Mouse (Mus musculus) limb, embryonic 15.5 days (tissue): ENCODE measurements around the gene Zcchc14. TPM values are rescaled to one million over a fixed set of nuclear protein-coding genes. Genes with fewer than 3 reads are reported as not detected.

Source experiments
- ATAC-seq: fragments of 200-750 bp; cut with Nextera tagmentation; 2 replicates; pipeline ENCODE4 v1.8.0; 2017; ENCODE audit warnings: low read depth, moderate TSS enrichment; ENCODE audit not compliant: insufficient number of reproducible peaks, low FRiP score, low TSS enrichment
- H3K27ac ChIP-seq: fragments of 300-500 bp; sonication (generic); 2 replicates; pipeline ENCODE4 v1.5.1; 2015; ENCODE audit warnings: moderate library complexity, mild to moderate bottlenecking, inconsistent platforms
- H3K27me3 ChIP-seq: fragments of 300-500 bp; sonication (generic); 2 replicates; pipeline ENCODE4 v1.6.1; 2015; ENCODE audit warnings: inconsistent platforms
- H3K36me3 ChIP-seq: fragments of 300-500 bp; sonication (generic); 2 replicates; pipeline ENCODE4 v1.6.1; 2015; ENCODE audit warnings: inconsistent platforms
- H3K4me1 ChIP-seq: fragments of 300-500 bp; sonication (generic); 2 replicates; pipeline ENCODE4 v1.6.1; 2015; ENCODE audit warnings: inconsistent platforms
- H3K4me2 ChIP-seq: fragments of 300-500 bp; sonication (generic); 2 replicates; pipeline ENCODE4 v1.6.1; 2015; ENCODE audit warnings: mild to moderate bottlenecking, inconsistent platforms
- H3K4me3 ChIP-seq: fragments of 300-500 bp; sonication (generic); 2 replicates; pipeline ENCODE4 v1.5.1; 2015; ENCODE audit warnings: mild to moderate bottlenecking, inconsistent platforms
- H3K9ac ChIP-seq: fragments of 300-500 bp; sonication (generic); 2 replicates; pipeline ENCODE4 v1.6.1; 2015; ENCODE audit warnings: inconsistent platforms
- H3K9me3 ChIP-seq: fragments of 300-500 bp; sonication (generic); 2 replicates; pipeline ENCODE4 v1.6.1; 2016; ENCODE audit warnings: inconsistent platforms
- WGBS: fragments of 180-500 bp; shearing (Covaris S2); methylation state at CpG from one replicate; pipeline ENCODE4 v1.1.7; 2015; 5-methylcytosine and 5-hydroxymethylcytosine counted together
- polyA plus RNA-seq: library from polyadenylated mRNA; unstranded; fragments of >200 nt; fragmentation: Nextera tagmentation; extraction: Ambion mirVana; gene quantifications from 2 replicates; pipeline ENCODE4 v1.2.1, GENCODE M21; 2015

The Zcchc14 gene
- polyA plus RNA-seq, 1 experiment from 2014 or later = 13.8 TPM

DNA sequence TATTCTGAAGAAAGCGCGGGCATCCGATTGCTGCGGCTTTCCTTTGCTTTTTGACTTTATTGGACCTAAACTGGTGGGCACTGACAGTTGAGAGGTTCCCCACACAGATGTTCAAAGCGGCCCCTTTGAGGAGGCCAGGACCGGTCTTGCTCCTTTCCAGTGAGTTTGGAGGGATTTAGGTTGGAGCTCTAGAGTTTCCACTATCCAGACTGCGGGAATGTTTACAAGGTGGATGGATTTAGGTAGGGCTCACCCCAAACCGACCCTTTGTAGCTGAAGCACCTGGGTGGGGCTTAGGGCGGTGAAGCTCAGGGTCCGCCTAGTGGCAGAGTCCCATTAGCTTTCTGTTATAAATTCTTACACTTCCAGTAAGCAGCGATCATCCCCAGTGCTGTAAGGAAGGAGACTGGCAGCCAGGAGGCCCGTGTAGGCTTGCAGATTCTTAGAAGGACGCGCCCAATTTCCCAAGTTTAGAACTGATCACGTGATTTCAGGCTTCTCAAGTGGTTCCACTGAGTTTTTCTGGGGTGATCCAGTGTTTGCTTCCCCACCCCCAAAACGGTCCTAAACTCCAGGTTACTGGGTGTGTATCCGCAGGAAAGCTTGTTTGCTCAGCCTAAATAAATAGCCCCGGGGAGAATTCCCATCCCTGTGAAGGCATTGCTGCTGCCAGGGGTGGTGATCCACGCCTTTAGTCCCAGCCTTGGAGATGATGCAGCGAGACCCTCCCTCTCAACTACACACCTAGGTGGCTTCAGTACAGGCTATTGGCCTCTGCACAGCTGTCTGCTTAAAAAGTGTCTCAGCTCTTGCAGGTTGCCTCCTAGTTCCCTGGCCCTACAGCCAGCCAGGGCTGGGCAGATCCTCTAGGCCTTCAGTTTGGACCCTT, 61.3 kb downstream of the Zcchc14 start:
- no peak for ATAC-seq
- Histone ChIP-seq H3K4me1 (peaks cover 24% of the 10 kb centered on the region), H3K4me3 (peak overlapping the region; percentile 90), H3K36me3 (peaks cover 29% of the 10 kb centered on the region), H3K9ac (peak overlapping the region; percentile 83), H3K27ac (peak overlapping the region; percentile 80), H3K4me2 (peak overlapping the region; percentile 86), H3K27me3 (no peaks in the 10 kb centered on the region), H3K9me3 (no peaks in the 10 kb centered on the region)
- WGBS = 14% methylated on average over 20 of the region's 20 CpGs

- Histone ChIP-seq H3K27me3 (no peaks in the 10 kb centered on the region), H3K36me3 (peaks cover 21% of the 10 kb centered on the region), H3K4me3 (peak within 1 kb of the TSS; percentile 90), H3K9ac (peak within 1 kb of the TSS; percentile 83), H3K4me1 (peaks cover 26% of the 10 kb centered on the region), H3K9me3 (no peaks in the 10 kb centered on the region), H3K4me2 (peak within 1 kb of the TSS; percentile 86), H3K27ac (peak within 1 kb of the TSS; percentile 80)
- WGBS = under 1% methylated on average over 91 of the region's 94 CpGs
- peak; percentile 83 for ATAC-seq
Measured at GRCm38 (mm10) chr8:121590203-121591177, 62.2 kb downstream of the Zcchc14 start, which contains the start of gene Map1lc3b. Gene Map1lc3b (plus strand): TSS chr8:121590361.

- Histone ChIP-seq H3K4me1 (peaks cover 29% of the 10 kb centered on the region), H3K9me3 (no peaks in the 10 kb centered on the region), H3K9ac (no peak overlapping the region), H3K36me3 (peaks cover 10% of the 10 kb centered on the region), H3K27me3 (no peaks in the 10 kb centered on the region), H3K4me3 (no peak overlapping the region), H3K4me2 (no peak overlapping the region; the same call in 1 of the 2 replicates), H3K27ac (no peak overlapping the region)
- WGBS = 42% methylated on average over 2 of the region's 2 CpGs
- ATAC-seq = no peak
Measured at GRCm38 (mm10) chr8:121589205-121589726, 63.4 kb downstream of the Zcchc14 start.

DNA sequence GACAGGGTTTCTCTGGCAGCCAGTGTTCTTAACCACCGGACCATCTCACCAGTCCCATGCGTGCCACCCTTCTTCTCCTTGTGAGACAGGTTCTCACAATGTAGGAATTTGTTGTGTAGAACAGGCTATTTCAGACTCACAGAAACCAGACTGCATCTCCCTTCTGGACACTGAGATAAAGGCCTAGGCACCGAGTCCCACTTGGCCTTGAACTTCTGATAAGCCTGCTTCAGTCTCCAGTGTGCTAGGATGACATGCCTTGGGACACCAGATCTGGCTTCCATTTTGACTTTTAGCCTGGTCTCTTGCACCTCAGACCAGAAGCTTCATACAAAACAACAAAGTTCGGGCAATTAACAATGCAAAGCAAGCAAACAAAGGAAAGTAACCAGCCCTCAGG, 64.0 kb downstream of the Zcchc14 start:
- ATAC-seq = no peak
- H3K4me1 ChIP-seq = peaks cover 29% of the 10 kb centered on the region
- no peaks in the 10 kb centered on the region for H3K27me3 ChIP-seq
- no peak overlapping the region for H3K4me2 ChIP-seq
- no peaks in the 10 kb centered on the region for H3K9me3 ChIP-seq
- WGBS = 90% methylated on average over 4 of the region's 4 CpGs
- H3K27ac ChIP-seq = no peak overlapping the region
- H3K9ac ChIP-seq = no peak overlapping the region
- peaks cover 5% of the 10 kb centered on the region; the same call in 1 of the 2 replicates for H3K36me3 ChIP-seq
- H3K4me3 ChIP-seq = no peak overlapping the region

DNA sequence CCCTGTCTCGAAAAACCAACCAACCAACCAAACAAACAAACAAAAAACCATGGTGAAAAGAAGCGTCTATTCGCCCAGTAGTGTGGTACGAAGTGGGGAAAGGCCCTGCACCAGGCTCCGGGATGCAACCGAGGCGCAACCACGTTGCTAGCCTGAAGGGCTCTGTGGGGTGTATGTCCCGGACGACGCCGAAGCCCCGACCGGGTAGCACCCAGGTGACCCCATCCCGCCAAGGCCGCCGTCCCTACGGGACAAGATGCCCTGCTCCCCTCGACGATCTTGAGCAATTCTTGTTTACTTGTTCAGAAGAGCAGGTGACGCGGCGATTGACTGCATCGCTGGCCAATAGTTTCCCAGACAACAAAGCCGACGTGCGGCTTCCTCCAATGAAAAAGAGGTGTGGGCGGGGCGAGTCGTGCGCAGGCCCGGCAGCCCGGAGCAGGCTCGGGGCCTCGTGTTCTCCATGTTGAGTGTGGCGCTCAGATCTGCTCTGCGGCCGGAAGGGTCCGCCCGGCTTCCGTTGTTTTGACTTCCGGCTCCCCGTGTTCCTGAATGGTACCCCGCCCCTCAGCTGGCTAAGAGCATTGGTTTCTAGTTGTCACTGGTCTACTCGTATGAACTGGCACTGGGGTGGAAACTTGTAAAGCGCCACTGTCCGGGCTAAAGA, 67.4 kb downstream of the Zcchc14 start:
- Histone ChIP-seq H3K4me1 (peaks cover 10% of the 10 kb centered on the region; the same call in 1 of the 2 replicates), H3K36me3 (no peaks in the 10 kb centered on the region), H3K4me3 (peak overlapping the region; percentile 72), H3K27me3 (no peaks in the 10 kb centered on the region), H3K9ac (peak overlapping the region; percentile 51; the same call in 1 of the 2 replicates), H3K9me3 (no peaks in the 10 kb centered on the region), H3K4me2 (peak overlapping the region; percentile 69), H3K27ac (peak overlapping the region; percentile 55; the same call in 1 of the 2 replicates)
- WGBS = 1% methylated on average over 47 of the region's 47 CpGs
- ATAC-seq = peak; percentile 95

DNA sequence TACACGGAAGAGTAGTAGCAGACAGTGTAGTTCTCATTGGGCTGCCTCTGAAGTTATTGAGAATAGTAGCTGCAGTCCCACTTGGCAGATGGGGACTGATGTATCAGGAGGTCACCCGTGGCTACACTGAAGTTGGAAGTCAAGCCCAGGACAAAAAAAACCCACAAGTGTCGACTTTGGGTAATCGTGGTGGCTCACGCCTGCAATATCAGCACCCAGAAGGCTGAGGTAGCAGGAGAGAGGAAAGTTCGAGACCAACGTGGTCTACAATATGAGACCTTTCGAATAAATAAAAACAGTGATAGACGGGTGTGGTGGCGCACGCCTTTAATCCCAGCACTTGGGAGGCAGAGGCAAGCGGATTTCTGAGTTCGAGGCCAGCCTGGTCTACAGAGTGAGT, 68.0 kb downstream of the Zcchc14 start:
- Histone ChIP-seq H3K4me1 (peaks cover 7% of the 10 kb centered on the region; the same call in 1 of the 2 replicates), H3K27me3 (no peaks in the 10 kb centered on the region), H3K36me3 (no peaks in the 10 kb centered on the region), H3K4me2 (peak overlapping the region; percentile 69), H3K9ac (no peak overlapping the region), H3K27ac (no peak overlapping the region), H3K4me3 (peak overlapping the region; percentile 72), H3K9me3 (no peaks in the 10 kb centered on the region)
- WGBS = 46% methylated on average over 13 of the region's 13 CpGs
- ATAC-seq = no peak

- Histone ChIP-seq H3K9ac (no peak overlapping the region), H3K27ac (no peak overlapping the region), H3K4me2 (no peak overlapping the region), H3K4me1 (peaks cover 11% of the 10 kb centered on the region; the same call in 1 of the 2 replicates), H3K9me3 (no peaks in the 10 kb centered on the region), H3K27me3 (no peaks in the 10 kb centered on the region), H3K4me3 (no peak overlapping the region), H3K36me3 (no peaks in the 10 kb centered on the region)
- no peak for ATAC-seq
- 40% methylated on average over 8 of the region's 8 CpGs for WGBS
Measured at GRCm38 (mm10) chr8:121583653-121584052, 69.0 kb downstream of the Zcchc14 start.

DNA sequence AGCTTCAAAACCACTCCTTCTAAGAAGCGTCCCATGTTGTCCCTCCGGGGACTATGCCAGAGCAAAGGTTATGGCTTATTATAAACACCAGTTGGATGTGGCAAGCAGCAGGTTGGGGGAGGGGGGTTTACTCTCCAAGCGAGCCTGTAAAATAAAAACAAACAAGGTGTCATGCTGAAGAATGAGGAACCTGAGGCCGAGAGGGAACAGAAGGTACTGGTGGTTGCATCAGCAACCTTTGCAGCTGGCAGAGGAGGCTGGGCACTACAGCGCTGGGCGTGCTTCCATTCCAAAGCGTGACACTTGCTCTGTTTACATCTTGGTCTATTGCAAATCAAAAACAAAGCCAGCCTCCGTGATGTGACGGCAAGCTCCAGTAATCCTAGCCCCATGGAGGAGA, 72.2 kb downstream of the Zcchc14 start:
- 19% methylated on average over 9 of the region's 9 CpGs for WGBS
- H3K4me2 ChIP-seq = no peak overlapping the region
- no peaks in the 10 kb centered on the region for H3K9me3 ChIP-seq
- no peak for ATAC-seq
- no peak overlapping the region for H3K27ac ChIP-seq
- H3K4me3 ChIP-seq = no peak overlapping the region
- H3K4me1 ChIP-seq = peaks cover 32% of the 10 kb centered on the region
- H3K9ac ChIP-seq = no peak overlapping the region
- no peaks in the 10 kb centered on the region for H3K36me3 ChIP-seq
- no peaks in the 10 kb centered on the region for H3K27me3 ChIP-seq

DNA sequence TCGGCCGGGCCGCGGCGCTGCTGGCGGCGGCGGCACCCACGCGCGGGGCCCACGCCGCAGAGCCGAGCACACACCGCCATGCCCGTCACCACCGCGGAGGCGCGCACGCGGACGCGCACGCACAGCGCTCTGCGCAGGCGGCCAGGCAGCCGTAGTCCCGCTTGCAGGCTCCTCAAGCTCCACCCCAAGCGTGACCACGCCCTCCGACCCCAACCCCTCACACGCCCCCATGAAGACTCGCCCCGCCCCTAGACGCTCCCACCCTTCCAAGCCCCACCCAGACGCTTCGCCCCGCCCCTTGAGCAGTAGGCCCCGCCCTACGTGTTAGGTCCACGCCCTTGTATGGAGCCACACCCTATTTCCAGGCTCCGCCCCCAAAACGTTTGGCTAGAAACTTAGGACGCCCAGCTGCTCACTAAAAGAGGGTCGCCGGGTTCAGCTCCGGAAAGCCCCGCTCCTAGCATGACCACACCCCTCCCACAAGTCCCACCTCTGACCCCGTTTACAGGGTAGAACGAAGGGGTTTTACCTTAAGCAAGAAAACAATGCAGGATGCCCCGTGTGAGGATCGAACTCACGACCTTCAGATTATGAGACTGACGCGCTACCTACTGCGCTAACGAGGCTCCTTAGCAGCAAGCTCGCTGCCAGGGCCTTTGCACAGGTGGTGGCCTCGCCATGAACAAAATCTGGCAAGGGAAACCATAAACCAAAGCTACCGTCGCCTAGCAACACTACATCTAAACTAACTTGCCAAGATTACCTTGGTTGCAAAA, 73.8 kb downstream of the Zcchc14 start, which contains the start of gene Fbxo31:
Gene Fbxo31 (minus strand): TSS at position 131 of the 776 bp plus-strand sequence.
- H3K4me3 ChIP-seq = peak within 1 kb of the TSS; percentile 86
- H3K36me3 ChIP-seq = no peaks in the 10 kb centered on the region
- H3K4me1 ChIP-seq = peaks cover 39% of the 10 kb centered on the region
- ATAC-seq = peak; percentile 90
- H3K27ac ChIP-seq = peak within 1 kb of the TSS; percentile 76
- peak within 1 kb of the TSS; percentile 79 for H3K9ac ChIP-seq
- no peaks in the 10 kb centered on the region for H3K27me3 ChIP-seq
- under 1% methylated on average over 60 of the region's 63 CpGs for WGBS
- H3K9me3 ChIP-seq = no peaks in the 10 kb centered on the region
- peak within 1 kb of the TSS; percentile 66 for H3K4me2 ChIP-seq
